Mouse (Mus musculus) midbrain, embryonic 14.5 days (tissue): ENCODE measurements around the gene Wasf1. TPM values are rescaled to one million over a fixed set of nuclear protein-coding genes. Genes with fewer than 3 reads are reported as not detected.

Experiments
- ATAC-seq: fragments of 200-750 bp; cut with Nextera tagmentation; 2 replicates; pipeline ENCODE4 v1.8.0; 2017; ENCODE audit warnings: moderate number of reproducible peaks, moderate library complexity; ENCODE audit not compliant: low FRiP score, low TSS enrichment
- DNase-seq: peaks from one replicate; pipeline ENCODE4 v3.0.0-alpha.2; 2015
- H3K27ac ChIP-seq: fragments of 300-500 bp; sonication (generic); replicated peaks from 2 replicates; pipeline ENCODE4 v1.5.1; 2014; ENCODE audit warnings: mild to moderate bottlenecking, low read depth, low read length, moderate library complexity
- H3K27me3 ChIP-seq: fragments of 300-500 bp; sonication (generic); 2 replicates; pipeline ENCODE4 v1.6.1; 2014; ENCODE audit warnings: low read length, control low read depth, mixed read lengths; ENCODE audit not compliant: control insufficient read depth, insufficient read depth
- H3K36me3 ChIP-seq: fragments of 300-500 bp; sonication (generic); 2 replicates; pipeline ENCODE4 v1.6.1; 2014; ENCODE audit warnings: low read length, control low read depth; ENCODE audit not compliant: control insufficient read depth, insufficient read depth
- H3K4me1 ChIP-seq: fragments of 300-500 bp; sonication (generic); 2 replicates; pipeline ENCODE4 v1.6.1; 2014; ENCODE audit warnings: mild to moderate bottlenecking, antibody characterized with exemption, low read length, control low read depth; ENCODE audit not compliant: control insufficient read depth, insufficient read depth
- H3K4me2 ChIP-seq: fragments of 300-500 bp; sonication (generic); 2 replicates; pipeline ENCODE4 v1.6.1; 2014; ENCODE audit warnings: mild to moderate bottlenecking, low read length, moderate library complexity
- H3K4me3 ChIP-seq: fragments of 300-500 bp; sonication (generic); replicated peaks from 2 replicates; pipeline ENCODE4 v1.5.1; 2014; ENCODE audit warnings: low read depth, low read length
- H3K9ac ChIP-seq: fragments of 300-500 bp; sonication (generic); replicated peaks from 2 replicates; pipeline ENCODE4 v1.6.1; 2014; ENCODE audit warnings: mild to moderate bottlenecking, low read length, moderate library complexity
- H3K9me3 ChIP-seq: fragments of 300-500 bp; sonication (generic); 2 replicates; pipeline ENCODE4 v1.6.1; 2016; ENCODE audit warnings: low read length, control low read depth, mixed read lengths; ENCODE audit not compliant: control insufficient read depth
- WGBS: fragments of 180-500 bp; shearing (Covaris S2); extraction: QIAGEN DNeasy Blood & Tissue Kit; methylation state at CpG from one replicate; pipeline ENCODE4 v1.1.7; 2014; 5-methylcytosine and 5-hydroxymethylcytosine counted together
- polyA plus RNA-seq: library from polyadenylated mRNA; unstranded; fragments of >200 nt; fragmentation: Nextera tagmentation; extraction: Ambion mirVana; gene quantifications from 2 replicates; pipeline ENCODE4 v1.2.1, GENCODE M21; 2014

Gene Wasf1
- polyA plus RNA-seq, 1 experiment from 2014 or later, result 116 TPM

DNA sequence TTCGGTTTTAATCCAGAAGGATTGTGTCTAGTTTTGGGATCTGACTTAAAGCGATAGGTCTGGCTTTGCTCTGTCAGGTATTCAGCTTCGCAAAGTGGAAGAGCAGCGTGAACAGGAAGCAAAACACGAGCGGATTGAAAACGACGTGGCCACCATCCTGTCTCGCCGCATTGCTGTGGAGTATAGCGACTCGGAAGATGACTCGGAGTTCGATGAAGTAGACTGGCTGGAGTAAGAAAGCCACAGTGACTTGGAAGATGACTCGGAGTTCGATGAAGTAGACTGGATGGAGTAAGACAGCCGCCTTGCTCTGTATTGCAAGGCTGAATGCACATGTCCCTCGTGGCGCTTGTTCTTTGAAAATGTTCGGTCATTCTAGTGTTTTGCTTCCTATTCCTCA lies 54.3 kb downstream of the Wasf1 start:
- H3K36me3 ChIP-seq, result peaks cover 73% of the 10 kb centered on the region
- WGBS, result 95% methylated on average over 20 of the region's 20 CpGs

DNA sequence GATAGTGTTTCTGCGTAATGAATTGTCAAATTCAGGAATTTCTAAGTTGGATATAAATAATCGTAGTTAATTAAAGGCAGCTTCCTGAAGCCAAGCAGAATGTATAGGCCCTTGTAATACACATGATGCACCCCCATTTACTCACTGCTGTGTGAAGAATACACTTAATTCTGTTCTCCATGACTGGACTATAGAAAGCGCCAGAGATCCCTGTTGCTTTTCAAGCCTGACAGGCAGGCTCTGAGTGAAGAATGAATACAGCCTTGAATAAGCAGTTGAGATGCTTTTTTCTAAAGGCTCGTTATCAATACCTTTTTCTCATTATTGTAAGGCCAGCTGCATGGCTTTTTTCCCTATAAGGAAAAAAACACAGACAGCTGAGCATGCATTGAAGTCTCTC lies 59.4 kb downstream of the Wasf1 start:
- no peak overlapping the region for H3K4me3 ChIP-seq
- H3K4me1 ChIP-seq, result no peaks in the 10 kb centered on the region
- DNase-seq, result peak; percentile 40
- no peak overlapping the region for H3K27ac ChIP-seq
- peaks cover 28% of the 10 kb centered on the region for H3K36me3 ChIP-seq
- no peaks in the 10 kb centered on the region for H3K9me3 ChIP-seq
- no peaks in the 10 kb centered on the region for H3K27me3 ChIP-seq
- H3K4me2 ChIP-seq, result no peak overlapping the region
- ATAC-seq, result no peak
- no peak overlapping the region for H3K9ac ChIP-seq
- whole genome bisulfite sequencing, result 26% methylated on average over 4 of the region's 4 CpGs

More for the DNA sequence above, 54.3 kb downstream of the Wasf1 start:
- no peaks in the 10 kb centered on the region for H3K4me1 ChIP-seq
- no peak for DNase-seq
- ATAC-seq, result no peak
- no peak overlapping the region for H3K9ac ChIP-seq
- no peak overlapping the region for H3K4me2 ChIP-seq
- H3K27ac ChIP-seq, result no peak overlapping the region
- no peaks in the 10 kb centered on the region for H3K27me3 ChIP-seq
- H3K4me3 ChIP-seq, result no peak overlapping the region
- no peaks in the 10 kb centered on the region for H3K9me3 ChIP-seq

DNA sequence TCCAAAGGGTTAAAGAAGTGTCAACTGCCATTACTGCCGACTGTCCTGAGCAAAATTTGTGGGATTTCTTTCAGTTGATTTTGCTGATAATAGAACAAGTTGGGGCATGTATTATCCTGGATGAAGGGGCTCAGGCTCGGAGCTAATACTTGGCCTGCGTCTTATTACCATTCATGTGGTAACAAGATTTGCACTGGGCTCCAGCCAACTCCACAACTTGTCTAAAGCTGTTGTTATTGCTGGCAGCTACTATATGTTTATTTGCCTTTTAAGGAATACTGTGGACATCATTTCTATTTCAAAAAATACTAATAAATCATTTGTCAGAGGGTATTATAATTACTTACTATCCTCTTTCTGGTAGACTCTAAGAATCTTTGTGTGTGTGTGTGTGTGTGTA lies 66.9 kb downstream of the Wasf1 start:
- DNase-seq (no peak), ATAC-seq (no peak)
- H3K36me3 ChIP-seq, result peaks cover 10% of the 10 kb centered on the region
- H3K4me2 ChIP-seq, result no peak overlapping the region
- no peak overlapping the region for H3K4me3 ChIP-seq
- WGBS, result 50% methylated on average over 3 of the region's 3 CpGs
- H3K27me3 ChIP-seq, result no peaks in the 10 kb centered on the region
- no peaks in the 10 kb centered on the region for H3K9me3 ChIP-seq
- H3K27ac ChIP-seq, result no peak overlapping the region
- no peaks in the 10 kb centered on the region for H3K4me1 ChIP-seq
- H3K9ac ChIP-seq, result no peak overlapping the region

DNA sequence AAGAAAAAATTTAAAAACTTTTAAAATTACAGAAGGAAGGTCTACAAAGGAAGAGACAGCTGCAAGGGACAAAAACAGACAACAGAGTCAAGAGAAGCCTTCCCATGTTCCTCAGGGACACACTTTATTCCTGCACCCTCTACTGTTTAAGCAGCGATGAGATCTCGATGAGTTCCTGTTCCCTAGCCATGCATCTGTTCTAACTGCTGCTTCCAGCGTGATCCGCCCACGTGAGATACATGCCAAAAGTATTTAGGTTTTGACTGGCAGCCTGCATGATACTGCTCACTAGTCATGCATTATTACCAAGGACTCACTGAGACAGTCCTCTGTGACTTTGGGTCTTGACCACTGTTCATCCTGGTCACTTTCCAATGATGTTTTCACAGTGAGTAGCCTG lies 72.9 kb downstream of the Wasf1 start:
- Histone ChIP-seq H3K4me1 (peaks cover 2% of the 10 kb centered on the region; the same call in 1 of the 2 replicates), H3K36me3 (peaks cover 8% of the 10 kb centered on the region; the same call in 1 of the 2 replicates), H3K4me3 (no peak overlapping the region), H3K4me2 (no peak overlapping the region), H3K27ac (no peak overlapping the region), H3K9ac (no peak overlapping the region), H3K27me3 (no peaks in the 10 kb centered on the region), H3K9me3 (peaks cover 3% of the 10 kb centered on the region; the same call in 1 of the 2 replicates)
- no peak for ATAC-seq
- WGBS, result 94% methylated on average over 5 of the region's 5 CpGs
- DNase-seq, result no peak

DNA sequence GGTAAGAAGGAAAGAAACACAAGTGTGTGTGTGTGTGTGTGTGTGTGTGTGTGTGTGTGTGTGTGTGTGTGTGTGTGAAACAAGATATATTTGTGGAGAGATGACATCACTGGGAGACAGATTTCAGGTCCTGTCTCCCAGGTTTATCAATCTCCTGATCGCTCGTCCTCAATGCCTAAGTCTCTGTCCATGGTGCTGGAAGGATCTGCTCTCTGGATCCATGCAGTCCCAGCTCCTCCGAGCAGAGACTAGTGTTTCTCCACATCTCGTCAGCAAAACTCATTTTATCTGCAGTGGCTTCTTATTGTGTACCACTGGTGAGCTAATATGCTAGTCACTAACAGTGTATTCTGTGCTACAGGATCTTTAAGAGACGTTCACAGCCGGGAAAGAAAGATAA lies 78.1 kb downstream of the Wasf1 start:
- WGBS, result 60% methylated on average over 6 of the region's 6 CpGs
- H3K9me3 ChIP-seq, result peaks cover 3% of the 10 kb centered on the region; the same call in 1 of the 2 replicates
- no peaks in the 10 kb centered on the region for H3K36me3 ChIP-seq
- H3K4me3 ChIP-seq, result no peak overlapping the region
- H3K27me3 ChIP-seq, result no peaks in the 10 kb centered on the region
- no peak overlapping the region for H3K27ac ChIP-seq
- ATAC-seq (no peak), DNase-seq (peak; percentile 25)
- peaks cover 2% of the 10 kb centered on the region; the same call in 1 of the 2 replicates for H3K4me1 ChIP-seq
- H3K4me2 ChIP-seq, result no peak overlapping the region
- H3K9ac ChIP-seq, result no peak overlapping the region

DNA sequence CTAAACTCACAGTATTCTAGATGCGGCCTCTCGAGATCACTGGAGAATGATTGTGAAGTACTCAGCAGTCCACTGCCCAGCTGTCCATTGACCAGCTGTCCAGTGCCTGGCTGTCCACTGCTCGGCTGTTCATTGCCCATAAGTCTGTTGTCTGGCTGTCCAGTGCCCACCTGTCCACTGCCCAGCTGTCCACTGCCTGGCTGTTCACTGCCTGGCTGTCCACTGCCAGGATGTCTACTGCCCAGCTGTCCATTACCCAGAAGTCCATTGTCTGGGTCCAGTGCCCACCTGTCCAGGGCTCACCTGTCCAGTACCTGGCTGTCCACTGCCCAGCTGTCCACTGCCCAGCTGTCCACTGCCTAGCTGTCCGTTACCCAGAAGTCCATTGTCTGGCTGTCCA lies 78.7 kb downstream of the Wasf1 start:
- Histone ChIP-seq H3K4me1 (peaks cover 2% of the 10 kb centered on the region; the same call in 1 of the 2 replicates), H3K27me3 (no peaks in the 10 kb centered on the region), H3K36me3 (no peaks in the 10 kb centered on the region), H3K4me3 (no peak overlapping the region), H3K4me2 (no peak overlapping the region), H3K9ac (no peak overlapping the region), H3K27ac (no peak overlapping the region), H3K9me3 (peaks cover 3% of the 10 kb centered on the region; the same call in 1 of the 2 replicates)
- no peak for DNase-seq
- no peak for ATAC-seq
- WGBS, result 92% methylated on average over 4 of the region's 4 CpGs

DNA sequence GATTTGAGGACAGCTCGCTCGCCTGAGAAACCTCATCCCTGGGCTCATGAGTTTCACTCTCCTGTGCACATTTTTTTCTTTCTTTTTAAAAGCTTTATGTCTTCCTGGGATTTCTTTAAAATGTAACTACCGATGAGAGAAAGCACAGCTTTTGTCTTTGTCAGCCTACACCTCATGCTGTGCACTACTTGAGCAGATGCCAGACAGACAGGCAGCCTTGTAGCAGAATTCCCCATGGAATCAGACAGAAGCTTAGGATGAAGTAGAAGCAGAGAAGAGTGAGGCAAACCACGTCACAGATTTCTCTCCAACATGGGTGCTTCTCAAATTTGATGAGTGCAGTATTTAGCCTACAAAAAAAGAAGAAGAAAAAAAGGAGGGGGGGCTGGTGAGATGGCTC lies 81.3 kb downstream of the Wasf1 start:
- Histone ChIP-seq H3K4me2 (no peak overlapping the region), H3K27ac (0 out of 2 replicates have a peak overlapping the region, but pooled peaks have one; percentile 5), H3K36me3 (no peaks in the 10 kb centered on the region), H3K9me3 (no peaks in the 10 kb centered on the region), H3K27me3 (no peaks in the 10 kb centered on the region), H3K4me3 (no peak overlapping the region), H3K4me1 (peaks cover 12% of the 10 kb centered on the region), H3K9ac (no peak overlapping the region)
- 29% methylated on average over 4 of the region's 4 CpGs for WGBS
- DNase-seq, result peak; percentile 26
- ATAC-seq, result no peak

DNA sequence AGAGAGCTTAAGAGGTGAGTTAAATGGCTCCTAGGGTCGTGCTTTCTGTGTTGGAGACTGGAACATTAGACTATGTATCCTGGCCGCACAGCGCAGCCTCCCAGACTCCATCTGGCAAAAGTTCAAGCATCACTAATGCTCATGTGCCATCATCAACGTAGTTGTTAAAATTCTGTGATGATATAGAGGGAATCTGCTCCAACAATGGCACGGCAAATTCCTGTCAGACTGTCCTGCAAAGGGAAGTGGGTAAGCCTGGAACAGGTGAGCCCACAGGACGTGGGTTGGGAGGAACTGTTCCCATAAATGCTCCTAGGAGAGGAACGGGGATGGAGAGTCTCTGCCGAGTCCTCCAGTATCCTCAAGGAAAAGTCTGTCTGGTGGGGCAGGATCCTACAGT lies 85.3 kb downstream of the Wasf1 start:
- no peaks in the 10 kb centered on the region for H3K36me3 ChIP-seq
- no peak overlapping the region for H3K9ac ChIP-seq
- H3K4me2 ChIP-seq, result no peak overlapping the region
- no peak overlapping the region for H3K27ac ChIP-seq
- H3K27me3 ChIP-seq, result no peaks in the 10 kb centered on the region
- ATAC-seq (no peak), DNase-seq (no peak)
- no peaks in the 10 kb centered on the region for H3K9me3 ChIP-seq
- H3K4me1 ChIP-seq, result peaks cover 12% of the 10 kb centered on the region
- WGBS, result 60% methylated on average over 8 of the region's 8 CpGs
- H3K4me3 ChIP-seq, result no peak overlapping the region

DNA sequence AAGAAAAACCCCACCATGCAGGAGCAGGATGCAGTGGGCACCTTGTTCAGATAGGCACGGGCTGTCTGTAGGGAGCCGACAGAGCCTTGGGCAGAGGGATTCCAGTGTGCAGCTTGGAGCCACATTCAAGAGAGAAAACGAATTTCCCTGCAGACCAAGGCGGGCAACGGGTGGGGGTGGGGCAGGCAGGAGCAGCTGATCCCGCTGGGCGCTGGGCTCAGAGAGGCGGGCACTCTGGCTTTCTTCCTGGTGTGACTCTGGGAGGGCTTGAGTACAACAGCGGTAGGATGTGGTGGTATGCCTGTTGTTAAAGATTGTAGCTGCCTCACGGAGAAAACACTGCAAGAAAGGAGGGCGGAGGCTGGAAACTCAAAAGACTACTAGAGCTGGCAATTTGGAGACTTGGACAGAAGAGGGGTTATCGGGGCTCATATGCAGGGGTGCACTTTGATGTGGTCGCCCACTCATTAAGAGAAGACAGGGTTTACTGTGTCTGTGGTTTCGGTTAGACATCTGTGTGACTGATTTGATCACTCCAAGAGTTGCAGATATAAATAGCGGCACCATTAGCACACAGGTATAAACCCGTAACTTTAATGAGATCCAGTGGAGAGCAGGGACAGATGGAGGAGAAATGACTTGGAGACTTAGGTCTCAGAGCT lies 86.2 kb downstream of the Wasf1 start:
- no peaks in the 10 kb centered on the region for H3K36me3 ChIP-seq
- no peaks in the 10 kb centered on the region for H3K9me3 ChIP-seq
- no peaks in the 10 kb centered on the region for H3K27me3 ChIP-seq
- 11% methylated on average over 16 of the region's 16 CpGs for WGBS
- ATAC-seq (peak; percentile 76), DNase-seq (peak; percentile 81)
- H3K4me1 ChIP-seq, result peaks cover 12% of the 10 kb centered on the region
- H3K4me2 ChIP-seq, result peak overlapping the region; percentile 57
- H3K27ac ChIP-seq, result peak overlapping the region; percentile 55; the same call in 1 of the 2 replicates
- peak overlapping the region; percentile 37; the same call in 1 of the 2 replicates for H3K9ac ChIP-seq
- H3K4me3 ChIP-seq, result peak overlapping the region; percentile 22
